Mouse (Mus musculus): ENCODE measurements around the gene Pknox2. TPM values are rescaled to one million over a fixed set of nuclear protein-coding genes. Genes with fewer than 3 reads are reported as not detected.
A peak's percentile ranks its signal among the peaks of the same experiment; 100 is the strongest.

The Pknox2 gene
- total RNA-seq, 2 experiments from 2014 or later = 27.6 to 31.4 TPM

DNA sequence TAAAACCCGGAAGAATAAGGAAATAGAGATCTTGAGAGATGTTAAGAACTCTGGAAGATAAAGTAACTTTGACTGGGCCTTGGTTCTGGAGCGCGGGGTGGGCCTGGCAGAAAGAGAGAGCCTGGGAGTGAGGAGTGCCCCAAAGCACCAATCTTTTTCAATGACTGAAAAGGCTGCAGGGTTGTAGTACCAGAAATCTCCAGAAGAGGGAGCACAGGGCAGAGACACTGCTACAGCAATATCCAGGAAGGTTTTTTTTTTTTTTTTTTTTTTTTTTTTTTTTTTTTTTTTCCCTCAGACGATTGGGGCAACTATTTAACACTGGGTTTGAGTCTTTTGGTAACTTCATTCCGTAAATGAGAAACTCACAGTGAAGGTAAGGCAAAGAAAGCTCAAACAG, 176.6 kb downstream of the Pknox2 start:
- peak; percentile 78 for DNase-seq
- intact Hi-C loops (cut with DNase I; ENCODE audit: low total_unique reads) = loop anchor here (10.0 kb wide), 2 partner anchors 144 to 184 kb away; no protein-coding TSS in a partner anchor

GRCm38 (mm10) chr9:36969131-36969530, 178.1 kb downstream of the Pknox2 start:
- DNase-seq = peak; percentile 40
- intact Hi-C loops (cut with DNase I; ENCODE audit: low total_unique reads) = loop anchor here (5.0 to 10.0 kb wide), 2 partner anchors 54 to 263 kb away; no protein-coding TSS in a partner anchor

- intact Hi-C loops (cut with DNase I; ENCODE audit: low total_unique reads) = loop anchor here (5.0 to 10.0 kb wide), 2 partner anchors 54 to 264 kb away; no protein-coding TSS in a partner anchor
- peak; percentile 47 for DNase-seq
These were observed 178.5 kb downstream of the Pknox2 start for GRCm38 (mm10) chr9:36968713-36969112.

GRCm38 (mm10) chr9:36968236-36968635, 179.0 kb downstream of the Pknox2 start:
- no peak for DNase-seq
- intact Hi-C loops (cut with DNase I; ENCODE audit: low total_unique reads) = loop anchor here (5.0 to 10.0 kb wide), 2 partner anchors 53 to 264 kb away; no protein-coding TSS in a partner anchor

- DNase-seq = no peak
- intact Hi-C loops (cut with DNase I; ENCODE audit: low total_unique reads) = loop anchor here (5.0 to 10.0 kb wide), 2 partner anchors 51 to 267 kb away; no protein-coding TSS in a partner anchor
These were observed 181.5 kb downstream of the Pknox2 start for GRCm38 (mm10) chr9:36965720-36966119.

DNA sequence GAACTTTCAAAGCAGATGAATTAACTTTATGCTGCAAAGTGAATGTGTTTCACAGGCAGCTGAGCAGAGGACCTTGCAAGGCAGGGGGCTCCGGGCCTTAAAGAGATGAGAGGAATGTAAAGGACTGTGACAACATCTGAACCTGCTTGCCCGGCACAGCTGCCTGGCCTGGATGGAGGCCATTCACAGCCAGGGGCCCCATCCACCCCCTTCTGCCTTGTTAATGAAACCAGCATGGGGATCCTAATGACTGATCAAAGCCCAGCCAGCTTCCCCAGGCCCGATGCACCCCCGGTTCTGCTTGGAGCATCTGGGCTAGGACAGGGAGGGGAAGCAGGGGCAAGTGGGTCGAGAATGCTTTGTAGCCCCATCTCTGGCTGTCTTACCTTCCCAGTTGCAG, 183.0 kb downstream of the Pknox2 start:
- DNase-seq = no peak
- intact Hi-C loops (cut with DNase I; ENCODE audit: low total_unique reads) = loop anchor here (10.0 kb wide), 1 partner anchor 49 kb away; no protein-coding TSS in a partner anchor

GRCm38 (mm10) chr9:36963512-36963911, 183.7 kb downstream of the Pknox2 start:
- DNase-seq = no peak
- intact Hi-C loops (cut with DNase I; ENCODE audit: low total_unique reads) = loop anchor here (10.0 kb wide), 1 partner anchor 49 kb away; no protein-coding TSS in a partner anchor

GRCm38 (mm10) chr9:36961874-36962273, 185.3 kb downstream of the Pknox2 start:
- DNase-seq = no peak
- intact Hi-C loops (cut with DNase I; ENCODE audit: low total_unique reads) = loop anchor here (10.0 kb wide), 1 partner anchor 47 kb away; no protein-coding TSS in a partner anchor

DNA sequence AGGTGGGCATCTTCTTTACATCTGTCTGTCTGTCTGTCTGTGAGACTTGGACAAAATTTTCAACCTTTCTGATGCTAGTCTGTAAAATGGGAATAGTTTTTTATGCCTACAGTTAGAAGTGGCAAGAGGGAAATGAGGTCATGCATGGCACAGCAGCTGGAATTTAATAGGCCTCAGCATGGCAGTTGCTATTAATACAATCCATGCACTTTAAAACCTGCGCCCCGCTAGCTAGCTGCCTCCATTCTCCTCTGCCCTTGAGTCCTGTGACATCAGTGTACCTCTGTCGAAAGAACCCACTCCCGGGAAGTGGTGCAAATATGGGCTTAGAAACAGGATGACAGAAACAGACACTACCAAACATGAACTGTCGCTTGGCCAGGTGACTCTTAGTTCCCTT, 186.1 kb downstream of the Pknox2 start:
- intact Hi-C loops (cut with DNase I; ENCODE audit: low total_unique reads) = loop anchor here (10.0 kb wide), 1 partner anchor 46 kb away; no protein-coding TSS in a partner anchor

GRCm38 (mm10) chr9:36951133-36951484, 196.1 kb downstream of the Pknox2 start:
- intact Hi-C loops (cut with DNase I; ENCODE audit: low total_unique reads) = no loop called here

More for the DNA sequence above, 186.1 kb downstream of the Pknox2 start:
- DNase-seq = no peak

DNA sequence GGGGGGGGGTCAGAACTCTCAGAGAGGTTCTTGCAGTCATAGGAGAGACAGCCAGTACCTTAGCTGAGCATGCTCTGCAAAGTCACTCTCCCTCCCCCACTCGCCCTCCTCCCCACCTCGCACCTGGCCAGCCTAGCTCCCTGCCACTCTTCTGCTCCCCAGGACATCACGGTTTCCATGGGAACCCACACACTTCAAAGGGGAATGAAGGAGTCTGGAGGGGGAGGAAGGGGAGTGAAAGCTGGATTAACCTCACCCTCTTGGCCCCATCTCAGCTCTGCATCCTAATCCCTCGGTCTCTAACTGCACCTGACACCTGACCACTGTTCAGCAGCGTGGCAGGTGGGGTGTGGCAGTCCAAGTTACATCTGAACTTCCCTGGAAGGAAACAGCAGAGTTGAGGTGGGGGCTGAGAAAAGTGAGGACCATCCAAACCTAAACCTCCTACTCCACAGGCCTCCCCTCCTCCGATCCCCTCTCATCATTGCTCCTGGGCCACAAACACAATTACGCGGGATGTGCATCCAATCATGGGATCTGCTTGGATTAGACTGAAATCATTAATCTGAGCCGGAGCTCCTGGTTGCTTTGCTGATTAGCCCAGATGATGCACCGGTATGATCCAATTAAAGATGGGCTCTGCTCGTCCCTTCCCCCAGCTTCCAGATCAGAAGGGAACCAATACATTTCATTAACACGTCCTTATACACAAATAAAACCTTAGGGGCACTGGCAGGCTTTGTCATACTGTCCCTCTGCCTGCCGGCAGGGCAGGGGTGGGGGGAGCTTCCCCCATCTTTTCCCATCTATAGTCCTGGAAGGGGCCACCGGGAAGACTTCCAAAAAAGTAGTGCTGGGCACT, 196.7 kb downstream of the Pknox2 start:
- DNase-seq = no peak
- intact Hi-C loops (cut with DNase I; ENCODE audit: low total_unique reads) = no loop called here

More at GRCm38 (mm10) chr9:36951133-36951484, 196.1 kb downstream of the Pknox2 start:
- DNase-seq = no peak

GRCm38 (mm10) chr9:36948181-36948580, 199.0 kb downstream of the Pknox2 start:
- DNase-seq = no peak
- intact Hi-C loops (cut with DNase I; ENCODE audit: low total_unique reads) = no loop called here

- peak; percentile 65 for DNase-seq
- intact Hi-C loops (cut with DNase I; ENCODE audit: low total_unique reads) = no loop called here
These were observed 200.0 kb downstream of the Pknox2 start for GRCm38 (mm10) chr9:36947056-36947694.

DNA sequence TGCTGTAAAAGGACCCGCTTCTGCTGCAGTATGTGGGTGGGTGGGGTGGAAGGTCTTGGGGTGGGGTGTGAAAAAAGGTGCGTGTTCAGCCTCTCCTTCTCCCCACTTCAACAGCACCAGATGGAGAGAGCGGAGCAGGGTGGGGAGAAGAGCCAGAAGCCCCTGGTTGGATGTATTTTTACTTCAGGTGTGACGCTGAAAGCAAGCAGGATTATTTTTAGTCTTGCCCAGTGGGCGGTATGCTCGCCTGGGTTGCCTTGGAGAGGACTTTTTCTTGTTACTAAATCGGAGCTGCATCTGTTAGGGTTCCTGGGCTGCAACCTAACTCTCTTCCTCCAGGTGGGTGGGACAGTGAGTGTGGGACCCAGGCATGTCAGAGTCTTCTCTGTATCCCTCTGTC, 202.4 kb downstream of the Pknox2 start:
- intact Hi-C loops (cut with DNase I; ENCODE audit: low total_unique reads) = no loop called here
- DNase-seq = no peak

DNA sequence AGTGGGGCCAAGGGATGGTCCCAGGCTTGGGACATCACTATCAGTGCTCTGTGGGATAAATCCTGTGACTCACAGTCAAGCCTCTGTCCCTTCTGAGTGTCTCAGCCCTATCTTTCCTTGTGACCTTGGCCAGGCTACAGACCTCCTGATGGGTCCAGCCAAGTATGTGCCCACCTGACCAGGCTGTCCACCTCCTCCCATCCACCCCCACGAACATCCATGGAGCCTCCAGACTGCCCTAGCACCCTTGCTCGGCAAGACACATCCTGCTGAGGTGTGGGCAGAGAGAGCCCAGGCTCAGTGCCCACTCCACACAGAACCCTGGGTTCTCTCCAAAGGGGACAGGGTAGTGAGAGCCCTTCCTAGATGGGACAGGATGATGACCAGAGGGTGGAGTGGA, 204.6 kb downstream of the Pknox2 start:
- no peak for DNase-seq
- intact Hi-C loops (cut with DNase I; ENCODE audit: low total_unique reads) = no loop called here

- intact Hi-C loops (cut with DNase I; ENCODE audit: low total_unique reads) = no loop called here
- DNase-seq = no peak
These were observed 205.1 kb downstream of the Pknox2 start for GRCm38 (mm10) chr9:36942131-36942530.

- no peak for DNase-seq
- intact Hi-C loops (cut with DNase I; ENCODE audit: low total_unique reads) = no loop called here
These were observed 205.6 kb downstream of the Pknox2 start for GRCm38 (mm10) chr9:36941565-36941964.

- no peak for DNase-seq
- intact Hi-C loops (cut with DNase I; ENCODE audit: low total_unique reads) = no loop called here
These were observed 208.6 kb downstream of the Pknox2 start for GRCm38 (mm10) chr9:36938601-36939078.

GRCm38 (mm10) chr9:36933813-36934493, 213.3 kb downstream of the Pknox2 start:
- intact Hi-C loops (cut with DNase I; ENCODE audit: low total_unique reads) = no loop called here
- peak; percentile 69 for DNase-seq

Data from gastrocnemius, postnatal 14 days (tissue).